Mouse (Mus musculus): Measurements from ENCODE around the gene Eef1a1.

Eef1a1 gene

GRCm38 (mm10) chr9:78488890-78489420, at the start of gene Eef1a1:
Gene Eef1a1 (minus strand): TSS chr9:78489151.
- in situ Hi-C loops (cut with MboI; ENCODE audit: low pct_unique_long_range_greater_than_20kb in 1 of 2, low sequenced_read_pairs in 2 of 2, unreplicated experiment in 1 of 2): no loop called here

GRCm38 (mm10) chr9:78538421-78538820, 49.5 kb upstream of the Eef1a1 start:
- in situ Hi-C loops (cut with MboI; ENCODE audit: low pct_unique_long_range_greater_than_20kb in 1 of 2, low sequenced_read_pairs in 2 of 2, unreplicated experiment in 1 of 2): no loop called here

- in situ Hi-C loops (cut with MboI; ENCODE audit: low pct_unique_long_range_greater_than_20kb in 1 of 2, low sequenced_read_pairs in 2 of 2, unreplicated experiment in 1 of 2): no loop called here
These were observed 48.4 kb upstream of the Eef1a1 start for GRCm38 (mm10) chr9:78537154-78537873.

GRCm38 (mm10) chr9:78534606-78535005, 45.7 kb upstream of the Eef1a1 start:
- in situ Hi-C loops (cut with MboI; ENCODE audit: low pct_unique_long_range_greater_than_20kb in 1 of 2, low sequenced_read_pairs in 2 of 2, unreplicated experiment in 1 of 2): no loop called here

- in situ Hi-C loops (cut with MboI; ENCODE audit: low pct_unique_long_range_greater_than_20kb in 1 of 2, low sequenced_read_pairs in 2 of 2, unreplicated experiment in 1 of 2): no loop called here
These were observed 44.5 kb upstream of the Eef1a1 start for GRCm38 (mm10) chr9:78533296-78533935.

- in situ Hi-C loops (cut with MboI; ENCODE audit: low pct_unique_long_range_greater_than_20kb in 1 of 2, low sequenced_read_pairs in 2 of 2, unreplicated experiment in 1 of 2): no loop called here
These were observed 43.4 kb upstream of the Eef1a1 start for GRCm38 (mm10) chr9:78532341-78532819.

GRCm38 (mm10) chr9:78531816-78532215, 42.9 kb upstream of the Eef1a1 start:
- in situ Hi-C loops (cut with MboI; ENCODE audit: low pct_unique_long_range_greater_than_20kb in 1 of 2, low sequenced_read_pairs in 2 of 2, unreplicated experiment in 1 of 2): no loop called here

- in situ Hi-C loops (cut with MboI; ENCODE audit: low pct_unique_long_range_greater_than_20kb in 1 of 2, low sequenced_read_pairs in 2 of 2, unreplicated experiment in 1 of 2): no loop called here
These were observed 38.9 kb upstream of the Eef1a1 start for GRCm38 (mm10) chr9:78527767-78528381.

- in situ Hi-C loops (cut with MboI; ENCODE audit: low pct_unique_long_range_greater_than_20kb in 1 of 2, low sequenced_read_pairs in 2 of 2, unreplicated experiment in 1 of 2): no loop called here
These were observed 38.4 kb upstream of the Eef1a1 start for GRCm38 (mm10) chr9:78527301-78527761.

- in situ Hi-C loops (cut with MboI; ENCODE audit: low pct_unique_long_range_greater_than_20kb in 1 of 2, low sequenced_read_pairs in 2 of 2, unreplicated experiment in 1 of 2): no loop called here
These were observed 37.3 kb upstream of the Eef1a1 start for GRCm38 (mm10) chr9:78526206-78526605.

GRCm38 (mm10) chr9:78525451-78526135, 36.6 kb upstream of the Eef1a1 start:
- in situ Hi-C loops (cut with MboI; ENCODE audit: low pct_unique_long_range_greater_than_20kb in 1 of 2, low sequenced_read_pairs in 2 of 2, unreplicated experiment in 1 of 2): no loop called here

GRCm38 (mm10) chr9:78521689-78522088, 32.7 kb upstream of the Eef1a1 start:
- in situ Hi-C loops (cut with MboI; ENCODE audit: low pct_unique_long_range_greater_than_20kb in 1 of 2, low sequenced_read_pairs in 2 of 2, unreplicated experiment in 1 of 2): no loop called here

- in situ Hi-C loops (cut with MboI; ENCODE audit: low pct_unique_long_range_greater_than_20kb in 1 of 2, low sequenced_read_pairs in 2 of 2, unreplicated experiment in 1 of 2): no loop called here
These were observed 32.0 kb upstream of the Eef1a1 start for GRCm38 (mm10) chr9:78520780-78521601.

GRCm38 (mm10) chr9:78520127-78520779, 31.3 kb upstream of the Eef1a1 start:
- in situ Hi-C loops (cut with MboI; ENCODE audit: low pct_unique_long_range_greater_than_20kb in 1 of 2, low sequenced_read_pairs in 2 of 2, unreplicated experiment in 1 of 2): no loop called here

GRCm38 (mm10) chr9:78517237-78517636, 28.3 kb upstream of the Eef1a1 start:
- in situ Hi-C loops (cut with MboI; ENCODE audit: low pct_unique_long_range_greater_than_20kb in 1 of 2, low sequenced_read_pairs in 2 of 2, unreplicated experiment in 1 of 2): loop anchor here in 1 of 2 experiments (5.0 kb wide), 1 partner anchor 35 kb away; no protein-coding TSS in a partner anchor

GRCm38 (mm10) chr9:78516125-78516524, 27.2 kb upstream of the Eef1a1 start:
- in situ Hi-C loops (cut with MboI; ENCODE audit: low pct_unique_long_range_greater_than_20kb in 1 of 2, low sequenced_read_pairs in 2 of 2, unreplicated experiment in 1 of 2): loop anchor here in 1 of 2 experiments (5.0 kb wide), 1 partner anchor 34 kb away; no protein-coding TSS in a partner anchor

GRCm38 (mm10) chr9:78514681-78515080, 25.7 kb upstream of the Eef1a1 start:
- in situ Hi-C loops (cut with MboI; ENCODE audit: low pct_unique_long_range_greater_than_20kb in 1 of 2, low sequenced_read_pairs in 2 of 2, unreplicated experiment in 1 of 2): loop anchor here in 1 of 2 experiments (5.0 kb wide), 1 partner anchor 32 kb away; no protein-coding TSS in a partner anchor

All from mouse embryonic stem cell (cell line).